Mouse (Mus musculus) layer of hippocampus, adult 11-12 months (tissue): ENCODE data around the gene Pdcd1lg2.
A peak's percentile ranks its signal among the peaks of the same experiment; 100 is the strongest.

Experiments used
- DNase-seq: peaks from one replicate; pipeline ENCODE4 v3.0.0; 2022; ENCODE audit warnings: low spot score

Pdcd1lg2 gene

DNA sequence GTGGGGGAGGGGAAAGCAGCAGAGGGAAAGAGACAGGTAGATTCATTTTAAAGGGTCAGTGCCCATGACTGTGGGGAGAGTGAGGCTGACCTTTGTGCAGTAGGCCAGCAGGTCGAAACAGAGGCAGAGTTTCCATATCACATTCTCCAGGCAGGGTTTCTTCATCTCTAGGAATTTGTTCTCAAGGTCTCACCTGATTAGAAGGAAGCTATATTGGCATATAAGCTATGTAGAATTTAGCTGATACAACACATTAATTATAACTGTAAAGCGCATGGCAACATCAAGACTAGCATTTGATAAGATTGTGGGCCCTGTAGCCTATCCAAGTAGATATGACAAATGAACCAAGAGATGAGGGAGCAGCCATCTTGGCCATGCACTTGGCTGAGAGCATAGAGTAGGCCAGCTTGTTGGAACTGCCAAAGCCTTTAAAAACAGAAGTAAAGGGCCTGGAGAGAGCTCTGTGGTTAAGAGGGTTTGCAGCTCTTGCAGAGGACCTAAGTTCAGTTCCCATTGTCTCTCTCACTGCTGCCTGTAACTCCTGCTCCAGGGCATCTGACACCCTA is 59.1 kb downstream of the Pdcd1lg2 start:
- no peak for DNase-seq

DNA sequence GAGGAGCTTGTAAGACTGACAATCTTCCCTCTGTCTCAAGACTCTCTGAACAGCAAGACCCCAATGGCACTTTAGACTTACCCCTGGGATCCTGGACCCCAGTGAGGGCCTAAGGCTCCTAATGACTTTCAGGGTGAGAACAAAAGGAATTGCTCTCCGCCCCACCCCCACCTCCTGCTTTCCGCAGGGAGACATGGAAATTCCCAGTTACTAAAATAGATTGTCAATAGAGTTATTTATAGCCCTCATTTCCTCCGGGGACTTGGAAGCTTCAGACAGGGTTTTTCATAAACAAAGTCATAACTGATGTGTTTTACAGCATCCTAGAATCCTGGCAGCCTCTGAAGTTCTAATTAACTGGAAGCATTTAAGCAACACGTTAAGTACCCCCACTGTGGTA is 59.9 kb downstream of the Pdcd1lg2 start:
- DNase-seq: no peak

DNA sequence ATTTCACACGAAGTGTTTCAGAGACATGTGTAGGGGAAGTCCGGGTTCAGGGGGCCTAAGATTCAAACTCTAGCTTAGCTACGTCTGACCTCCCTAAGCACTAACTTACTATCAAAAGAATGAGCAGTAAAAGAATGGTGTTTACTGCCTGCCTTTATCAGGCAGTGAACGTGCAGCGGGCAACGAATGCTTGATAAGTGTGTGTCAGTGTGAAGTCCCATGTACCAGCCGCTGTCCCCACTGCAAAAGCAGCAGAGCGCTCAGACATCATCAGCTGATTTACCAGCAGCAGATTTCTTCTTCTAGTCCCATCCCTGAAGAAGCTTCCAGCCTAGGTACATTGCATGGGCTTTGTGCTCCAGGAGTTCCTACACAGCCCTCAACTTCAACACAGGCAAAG is 61.7 kb downstream of the Pdcd1lg2 start:
- DNase-seq: no peak

DNA sequence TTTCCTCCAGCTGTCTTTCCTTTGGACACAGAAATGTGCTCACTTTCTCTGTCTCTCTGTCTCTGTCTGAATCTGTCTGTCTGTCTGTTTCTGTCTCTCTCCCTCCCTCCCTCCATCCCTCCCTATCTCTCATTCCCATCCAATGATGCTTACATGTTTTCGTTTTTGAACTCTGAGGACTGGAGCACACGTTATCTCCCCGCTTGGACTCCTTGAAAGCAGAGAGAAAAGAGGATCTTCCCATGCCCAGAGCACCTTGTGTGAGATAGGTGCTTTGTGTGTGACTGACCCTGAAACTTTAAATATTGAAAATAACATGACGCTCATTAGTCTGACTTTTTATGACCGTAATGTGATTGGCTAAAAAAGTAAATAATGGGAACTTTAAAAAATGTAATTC is 62.2 kb downstream of the Pdcd1lg2 start:
- no peak for DNase-seq

DNA sequence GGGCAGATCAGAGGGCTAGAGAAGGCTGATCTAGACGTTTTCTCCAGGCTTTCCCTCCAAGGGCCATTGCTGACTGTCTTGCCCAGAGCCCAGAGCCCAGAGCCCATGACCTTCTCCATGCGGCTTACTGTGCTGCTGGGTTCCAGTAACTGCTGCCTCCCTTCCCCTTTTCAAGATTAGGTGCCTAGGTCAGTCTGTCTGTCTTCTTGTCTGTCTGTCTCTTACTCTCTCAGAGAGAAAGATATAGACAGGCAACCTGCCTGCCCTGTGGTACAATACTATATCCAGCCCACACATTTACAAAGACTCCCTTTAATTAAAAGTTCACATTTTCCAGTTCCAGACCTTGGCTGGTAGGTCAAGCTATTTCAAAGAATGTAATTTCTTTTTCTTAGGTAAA is 64.1 kb downstream of the Pdcd1lg2 start:
- no peak for DNase-seq

DNA sequence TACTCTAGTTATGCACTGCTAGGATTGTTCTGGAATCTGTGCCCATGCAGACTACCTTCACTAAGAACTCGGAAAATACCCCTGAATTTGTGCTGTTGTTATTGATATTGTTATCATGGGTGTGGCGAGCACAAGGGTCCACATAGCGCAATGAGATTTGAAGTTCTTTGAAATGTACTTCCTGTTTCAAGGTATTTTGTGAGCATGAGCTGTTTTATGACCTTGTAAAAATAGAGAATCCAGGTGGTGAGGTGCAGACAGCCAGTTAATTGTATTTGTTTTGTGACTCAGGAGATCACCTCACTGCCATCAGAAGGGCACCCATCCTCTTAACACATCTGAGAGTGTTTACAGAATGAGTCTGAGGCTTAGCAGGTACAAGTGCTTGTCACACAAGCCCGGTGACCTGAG is 64.5 kb downstream of the Pdcd1lg2 start:
- DNase-seq: no peak

DNA sequence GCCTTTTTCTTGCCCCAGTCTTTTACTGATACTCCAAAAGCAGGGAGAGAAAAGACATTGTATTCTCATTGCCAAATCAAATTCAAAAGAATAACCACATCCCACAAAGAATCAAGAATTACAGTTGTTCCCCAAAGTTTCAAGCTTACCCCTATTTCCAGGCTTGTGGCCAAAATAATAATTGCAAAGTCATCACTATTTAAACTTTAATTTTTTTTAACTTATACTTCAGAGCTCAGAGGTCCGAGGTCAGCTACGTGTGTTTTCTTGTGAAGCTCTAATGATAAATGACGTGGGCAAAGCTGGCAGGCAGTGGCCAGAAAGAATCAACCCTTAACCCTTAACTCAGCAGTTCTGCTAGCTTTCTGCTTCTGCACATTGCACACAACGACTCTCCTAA is 67.9 kb downstream of the Pdcd1lg2 start:
- DNase-seq: no peak

DNA sequence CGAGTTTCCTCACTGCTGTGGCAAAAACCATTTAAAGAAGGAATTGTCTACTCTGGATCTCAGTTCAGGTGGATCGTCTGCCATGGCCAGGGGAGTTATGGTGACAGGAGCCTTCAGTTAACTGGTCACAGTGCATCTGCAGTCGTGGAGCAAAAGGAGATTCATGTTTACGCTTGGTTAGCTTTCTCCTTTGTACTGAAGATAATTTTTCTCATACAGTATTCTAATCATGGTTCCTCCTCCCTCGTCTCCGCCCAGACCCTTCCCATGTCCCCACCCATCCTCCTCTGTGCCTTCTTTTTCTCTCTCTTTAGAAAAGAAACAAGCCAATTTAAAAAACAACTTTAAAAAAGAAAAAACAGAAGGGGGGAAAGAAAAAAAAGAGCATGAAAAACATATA is 70.9 kb downstream of the Pdcd1lg2 start:
- DNase-seq: no peak

DNA sequence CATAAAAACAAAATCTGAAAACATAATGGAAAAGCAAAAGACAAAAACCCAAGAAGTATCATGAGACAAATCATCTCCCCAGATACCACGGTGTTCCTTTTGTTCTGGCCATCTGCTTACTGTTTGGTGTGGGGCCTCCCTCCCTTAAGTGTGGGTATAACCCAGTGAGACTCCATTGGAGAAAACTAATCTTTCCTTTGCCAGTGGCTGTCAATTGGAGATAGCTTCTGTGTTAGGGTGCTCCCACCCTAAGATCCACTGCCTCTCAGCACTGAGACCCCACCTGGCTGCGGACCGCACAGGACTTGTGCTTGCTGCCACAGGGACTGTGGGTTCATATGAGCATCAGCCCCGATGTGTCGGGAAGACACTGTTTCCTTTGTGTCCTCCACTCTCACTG is 71.4 kb downstream of the Pdcd1lg2 start:
- no peak for DNase-seq

DNA sequence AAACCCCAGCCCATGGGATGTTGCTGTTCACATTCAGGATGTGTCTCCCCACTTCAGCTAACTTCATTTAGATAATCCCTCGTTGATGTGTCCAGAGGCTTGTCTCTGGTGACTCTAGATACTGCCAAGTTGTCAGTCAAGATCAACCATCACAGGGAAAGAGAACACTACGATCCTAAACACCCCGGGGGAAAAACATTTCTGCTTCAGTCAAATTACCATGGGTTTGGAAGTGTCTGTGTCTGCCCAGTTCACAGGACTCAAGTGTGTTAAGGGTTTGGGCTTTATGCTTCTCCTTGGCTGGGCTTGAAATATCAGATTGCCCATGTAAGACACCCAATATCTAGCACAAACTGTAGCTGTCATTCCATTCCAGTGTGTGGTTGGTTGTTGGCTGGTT is 71.9 kb downstream of the Pdcd1lg2 start:
- no peak for DNase-seq

DNA sequence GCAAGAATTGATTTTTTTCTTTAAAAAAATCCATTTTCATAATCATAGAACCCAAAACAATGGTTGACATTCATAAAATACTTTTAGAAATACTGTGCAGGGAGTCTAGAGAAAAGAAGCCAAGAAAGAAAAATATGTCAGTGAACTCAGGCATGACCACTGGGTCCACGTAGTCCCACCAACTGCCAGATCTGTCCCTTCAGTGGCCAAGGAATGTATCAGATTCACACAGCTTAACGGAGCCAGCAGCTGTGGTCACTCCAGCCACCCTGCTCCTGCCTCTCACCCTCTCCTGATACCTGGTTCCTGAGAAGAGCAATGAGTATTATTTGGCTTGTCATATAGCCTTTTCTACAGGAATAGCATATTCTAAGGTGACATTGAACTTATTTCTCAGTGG is 72.7 kb downstream of the Pdcd1lg2 start:
- DNase-seq: no peak

DNA sequence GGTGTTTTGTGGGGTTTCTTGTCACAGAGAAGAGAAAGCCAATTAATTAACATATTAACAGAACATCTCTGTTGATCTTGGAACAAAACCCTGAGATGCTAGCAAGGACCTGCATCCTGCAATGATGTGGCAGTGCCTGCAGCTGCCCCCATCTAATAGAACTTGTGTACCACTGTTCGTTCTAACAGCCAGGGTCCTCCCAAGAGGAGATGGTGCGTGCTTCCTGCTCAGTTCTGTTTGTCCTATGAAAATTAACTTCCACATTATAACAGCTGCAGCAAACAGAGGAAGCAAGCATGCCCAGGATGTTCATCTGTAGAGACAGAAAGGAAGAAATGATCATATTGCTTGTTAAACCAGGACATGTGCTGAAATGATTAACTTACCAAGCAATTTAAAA is 73.8 kb downstream of the Pdcd1lg2 start:
- no peak for DNase-seq

DNA sequence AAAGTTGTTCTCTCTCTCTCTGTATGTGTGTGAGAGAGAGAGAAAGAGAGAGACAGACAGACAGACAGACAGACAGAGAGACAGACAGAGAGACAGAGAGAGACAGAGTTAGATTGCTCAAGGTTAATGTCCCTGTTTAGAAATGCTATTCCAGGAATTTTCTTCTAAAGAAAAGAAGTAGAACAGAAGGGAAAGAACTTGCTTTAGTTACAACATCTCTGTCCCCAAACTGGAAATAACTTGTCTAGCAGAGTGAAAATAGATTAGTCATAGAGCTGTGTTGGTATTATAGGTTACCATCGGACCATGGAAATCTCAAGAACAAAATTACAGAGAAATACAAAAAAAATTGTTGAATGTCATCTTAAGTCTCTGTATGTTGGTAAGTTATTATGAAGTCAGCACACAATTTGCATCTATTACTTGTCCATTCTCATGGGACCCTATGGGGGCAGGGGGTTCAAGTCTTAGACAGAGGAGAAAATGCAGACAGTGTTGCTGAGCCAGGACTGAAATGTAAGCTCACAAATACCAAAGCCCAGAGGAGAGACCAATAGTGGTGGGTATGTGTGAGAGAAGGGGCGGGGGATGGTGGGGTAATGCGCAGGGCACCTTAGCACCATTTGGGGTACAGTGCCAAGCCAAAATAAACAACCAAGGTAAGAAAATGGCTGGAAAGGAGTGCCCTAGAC is 74.7 kb downstream of the Pdcd1lg2 start:
- no peak for DNase-seq

DNA sequence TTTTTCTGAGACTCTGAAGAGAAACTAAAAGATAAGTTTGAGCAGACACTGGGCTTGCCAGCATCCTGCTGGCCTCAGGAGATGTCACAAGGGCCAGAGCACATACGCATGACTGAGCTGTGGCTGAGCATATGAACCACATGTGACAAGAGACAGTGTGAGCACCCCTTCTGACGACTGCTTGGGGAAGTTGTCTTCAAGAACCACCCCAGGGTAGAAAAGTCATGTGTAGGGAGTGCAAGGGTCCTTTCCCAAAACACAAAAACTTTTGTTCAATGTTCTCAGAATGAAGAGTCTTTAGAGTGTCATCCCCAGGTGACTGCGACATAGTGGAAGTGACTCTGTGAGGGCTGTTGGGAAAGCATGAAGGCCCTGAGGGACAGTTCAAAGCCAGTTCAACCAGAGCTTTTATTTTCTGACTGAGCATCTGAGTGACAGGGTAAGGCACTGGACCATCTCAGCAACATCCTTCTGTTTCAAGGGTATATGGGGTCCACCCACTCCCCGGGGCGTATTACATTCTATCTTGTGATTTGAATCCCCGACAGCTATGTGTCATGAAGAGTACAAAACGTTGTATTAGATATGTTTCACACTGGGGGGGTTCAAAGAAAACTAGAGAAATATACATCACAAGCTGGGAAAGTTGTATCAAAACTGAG is 76.0 kb downstream of the Pdcd1lg2 start:
- peak; percentile 35 for DNase-seq

DNA sequence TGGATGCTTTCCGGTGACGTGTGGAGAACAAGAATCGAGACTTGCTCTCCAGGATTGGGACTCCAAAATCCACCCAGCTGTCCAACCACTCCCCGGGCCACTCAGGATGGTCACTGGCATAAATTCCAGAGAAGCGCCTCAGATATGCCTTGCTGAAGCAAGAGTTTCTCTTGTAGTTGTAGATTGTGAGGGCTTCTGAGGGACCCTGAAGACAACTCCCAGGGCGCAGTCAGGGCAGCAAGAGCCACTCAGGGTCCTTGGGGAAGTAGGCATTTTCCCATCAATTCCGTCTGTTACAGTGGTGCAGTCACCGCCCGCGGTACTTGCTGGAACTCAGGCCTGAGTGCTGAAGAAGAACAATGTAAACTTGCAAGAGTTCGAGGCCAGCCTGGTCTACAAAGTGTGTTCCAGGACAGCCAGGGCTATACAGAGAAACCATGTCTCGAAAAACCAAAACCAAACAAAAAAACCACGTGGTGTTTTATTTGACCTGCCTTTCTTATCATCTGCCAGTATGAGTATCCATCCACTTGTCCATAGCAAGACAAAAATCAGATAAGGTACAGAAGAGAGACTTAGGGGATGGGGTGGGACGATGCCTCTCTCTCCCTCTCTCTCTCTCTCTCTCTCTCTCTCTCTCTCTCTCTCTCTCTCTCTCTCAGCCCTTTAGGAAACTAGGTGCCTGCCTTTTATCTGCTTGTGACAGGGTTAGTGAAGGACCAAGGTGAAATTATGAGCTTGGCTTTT is 76.8 kb downstream of the Pdcd1lg2 start:
- no peak for DNase-seq

DNA sequence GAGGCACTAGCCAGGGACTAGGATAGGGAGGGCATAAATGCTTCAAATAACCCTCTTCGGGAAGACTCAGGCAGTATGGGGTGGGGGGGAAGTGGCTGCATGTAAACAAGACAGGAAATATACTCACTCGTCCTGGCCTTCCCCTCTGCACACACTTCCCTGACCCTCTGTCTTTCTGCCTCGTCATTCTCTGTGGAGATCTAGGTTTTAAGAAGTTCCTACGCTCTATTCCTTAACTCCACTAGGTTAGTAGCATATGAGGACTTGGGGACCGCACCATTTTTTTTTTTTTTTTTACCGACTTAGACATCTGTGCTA is 77.3 kb downstream of the Pdcd1lg2 start:
- DNase-seq: no peak

DNA sequence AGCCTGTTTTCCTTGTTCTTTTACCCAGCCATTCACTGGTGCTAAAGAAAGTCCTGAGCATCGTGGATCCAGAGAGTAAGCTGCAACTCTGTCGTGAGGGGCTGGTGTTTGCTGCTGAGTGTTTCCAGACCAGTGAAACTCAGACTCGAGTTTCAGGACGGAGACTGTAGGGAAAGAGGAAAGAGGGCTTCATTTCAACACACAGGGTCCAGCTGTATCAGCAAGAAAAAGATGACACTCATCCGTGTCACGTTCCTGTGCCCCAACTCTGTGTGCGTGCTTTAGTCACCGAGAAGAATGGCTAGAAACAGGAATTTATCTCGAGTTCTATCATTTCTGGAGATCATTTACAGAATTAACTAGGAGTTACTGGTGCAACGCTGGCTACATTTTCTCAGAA is 77.7 kb downstream of the Pdcd1lg2 start:
- DNase-seq: peak; percentile 28

DNA sequence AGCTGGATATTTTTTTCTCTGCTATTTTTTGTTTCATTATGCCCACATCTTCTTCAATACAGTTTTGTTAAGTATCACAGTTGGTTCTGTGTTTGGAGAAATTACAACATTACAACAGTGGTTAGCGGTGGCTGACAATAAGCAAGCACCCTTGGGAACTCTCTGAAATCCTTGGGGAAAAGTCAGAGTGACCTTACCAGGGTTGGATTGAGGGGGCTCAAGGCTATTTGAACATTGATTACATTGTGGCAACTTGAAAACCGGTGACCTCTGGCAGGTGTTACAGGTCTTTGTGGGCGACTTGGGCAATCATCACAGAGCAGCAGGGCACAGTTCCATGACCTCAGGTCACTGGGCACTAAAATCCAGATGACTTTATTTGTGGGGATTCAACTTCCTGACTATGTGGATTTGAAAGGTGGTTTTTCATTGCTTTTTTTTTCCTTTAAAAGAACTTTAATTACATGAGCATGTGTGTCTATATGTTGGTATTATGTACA is 79.1 kb downstream of the Pdcd1lg2 start:
- DNase-seq: no peak

DNA sequence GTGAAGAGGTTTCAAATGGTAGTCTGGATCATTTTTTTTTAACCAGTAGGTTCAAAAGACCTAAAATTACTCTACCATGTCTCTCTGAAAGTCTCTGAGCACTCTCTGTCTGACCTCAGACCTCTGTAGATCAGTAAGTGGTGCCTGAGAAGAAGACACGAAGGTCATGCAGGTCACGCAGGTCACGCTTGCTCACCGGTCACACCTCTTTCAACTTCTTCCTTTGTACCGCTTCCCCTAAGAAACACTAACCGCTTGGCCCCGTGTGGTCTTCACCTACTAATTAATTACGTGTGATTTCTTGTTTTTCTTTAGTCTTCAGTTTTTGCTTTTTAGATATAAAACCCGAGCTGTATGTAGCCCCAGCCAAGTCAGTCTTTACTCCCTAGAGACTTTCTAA is 80.7 kb downstream of the Pdcd1lg2 start:
- no peak for DNase-seq

DNA sequence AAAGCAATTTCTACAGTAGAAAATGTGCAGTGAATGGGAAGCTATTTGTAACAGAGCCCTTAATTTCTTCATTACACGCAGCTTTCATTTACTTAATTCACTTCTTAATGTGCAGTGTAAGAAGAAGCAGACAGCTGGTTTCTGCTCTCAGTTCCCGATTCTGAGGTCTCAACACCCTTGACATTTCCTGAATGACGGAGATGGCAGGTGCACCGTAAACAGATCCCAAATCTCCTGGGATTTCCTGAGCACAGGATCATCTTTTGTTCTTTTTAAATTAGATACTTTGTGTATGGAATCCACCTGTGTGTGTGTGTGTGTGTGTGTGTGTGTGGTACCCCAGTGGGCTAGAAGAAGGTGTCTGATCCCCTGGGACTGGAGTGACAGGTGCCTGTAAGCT is 83.7 kb downstream of the Pdcd1lg2 start:
- no peak for DNase-seq

DNA sequence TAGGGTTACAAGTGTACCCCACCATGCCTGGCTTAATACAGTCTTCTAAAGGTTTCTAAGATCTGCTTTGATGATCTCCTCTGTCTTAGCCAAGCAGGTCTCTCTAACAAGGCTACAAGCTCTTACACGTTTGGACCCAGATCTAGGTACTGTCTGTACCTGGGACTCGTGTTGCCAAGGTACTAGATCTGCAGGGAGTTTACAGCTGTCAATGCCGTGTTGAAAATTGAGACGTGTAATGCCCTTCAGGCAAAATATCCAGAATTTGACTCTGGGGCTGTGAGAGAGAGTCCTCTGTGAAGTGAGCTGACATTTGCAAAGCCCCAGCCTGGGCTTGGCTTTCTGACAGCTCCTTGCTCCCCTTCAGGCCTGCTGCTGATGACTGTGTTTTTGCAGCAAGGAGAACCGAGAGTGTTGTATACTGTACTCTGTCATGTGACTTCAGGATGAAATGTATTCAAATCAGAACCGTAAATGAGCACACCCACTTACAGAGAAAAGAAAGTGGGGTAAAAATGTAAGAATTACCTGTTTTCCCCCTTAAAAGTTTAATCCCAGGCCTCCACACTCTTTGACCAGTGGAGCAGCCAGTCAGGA is 85.4 kb downstream of the Pdcd1lg2 start:
- DNase-seq: no peak

DNA sequence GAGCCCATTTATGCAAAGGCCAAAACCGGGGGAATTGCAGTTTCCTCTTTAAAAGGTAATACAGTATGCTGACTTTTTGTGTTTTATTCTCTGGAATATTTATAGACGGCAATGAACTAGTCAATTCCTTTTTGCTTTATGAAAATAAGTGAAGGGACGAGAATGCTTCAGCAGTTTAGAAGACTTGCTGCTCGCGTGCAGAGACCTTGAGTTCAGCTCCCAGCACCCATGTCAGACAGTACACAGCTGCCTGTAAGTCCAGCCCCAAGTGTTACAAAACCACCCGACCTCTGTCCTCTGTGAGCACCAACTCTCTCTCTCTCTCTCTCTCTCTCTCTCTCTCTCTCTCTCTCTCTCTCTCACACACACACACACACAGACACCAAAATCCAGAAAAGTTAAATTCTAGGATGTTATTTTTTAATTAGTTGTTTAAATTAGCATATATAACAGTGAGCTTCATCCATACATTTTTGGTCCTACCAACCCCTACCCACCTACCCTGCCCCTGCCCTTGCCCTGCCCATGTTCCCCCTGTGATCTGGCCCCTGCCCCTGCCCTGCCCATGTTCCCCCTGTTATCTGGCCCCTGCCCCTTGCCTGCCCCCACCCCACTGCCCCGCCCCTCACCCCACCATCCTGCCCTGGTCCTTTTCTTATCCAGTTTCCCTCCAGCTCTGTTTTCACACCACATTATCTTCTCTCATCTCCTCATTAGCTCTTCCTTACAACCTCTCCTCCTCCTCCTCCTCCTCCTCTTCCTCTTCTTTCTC is 86.3 kb downstream of the Pdcd1lg2 start:
- no peak for DNase-seq
